Mouse (Mus musculus): ENCODE results near the gene Scml2. TPM values are rescaled to one million over a fixed set of nuclear protein-coding genes. Genes with fewer than 3 reads are reported as not detected.

Gene Scml2
- polyA plus RNA-seq (2012; rRNA removed) = 0.33 and 0.74 TPM in 2 replicates

DNA sequence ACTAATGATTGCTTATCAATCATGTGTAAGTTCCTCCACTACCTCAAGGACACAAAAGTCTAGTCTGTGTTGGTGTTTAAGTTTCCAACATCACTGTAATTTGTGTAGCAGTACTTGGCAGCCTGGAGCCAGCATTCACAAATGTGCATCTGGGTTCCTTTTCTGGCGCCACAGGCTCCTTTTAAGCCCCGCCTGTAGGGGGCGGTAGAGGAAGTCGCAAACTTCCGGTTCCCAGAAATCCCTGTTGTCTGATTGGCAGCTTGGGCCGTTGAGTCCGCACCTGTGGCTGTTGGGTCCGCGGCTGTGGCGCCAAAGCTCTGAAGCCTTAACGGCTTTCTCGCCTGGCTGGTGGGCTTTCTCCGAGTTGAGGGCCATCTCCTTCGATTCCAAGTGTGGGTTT is at the start of gene Scml2:
Scml2 (plus strand) TSS at position 301 of the 400 bp plus-strand sequence.

DNA sequence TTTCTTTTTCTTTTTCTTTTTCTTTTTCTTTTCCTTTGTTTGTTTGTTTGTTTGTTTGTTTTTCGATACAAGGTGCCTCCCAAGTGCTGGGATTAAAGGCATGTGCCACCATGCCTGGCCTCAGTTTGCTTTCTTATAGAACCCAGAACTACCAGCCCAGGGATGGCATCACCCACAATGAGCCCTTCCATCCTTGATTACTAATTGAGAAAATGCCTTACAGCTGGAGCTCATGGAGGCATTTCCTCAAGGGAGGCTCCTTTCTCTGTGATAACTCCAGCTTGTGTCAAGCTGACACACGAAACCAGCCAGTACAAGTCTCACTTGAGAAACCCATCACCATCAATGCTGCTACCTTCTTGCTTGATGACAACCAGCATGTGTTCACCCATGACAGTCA is 170.2 kb downstream of the Scml2 start, which contains the start of gene Gm15262:
Gm15262 (plus strand) TSS at position 301 of the 400 bp plus-strand sequence.

Other genes starting within 250 kb of the Scml2 start
- gene Gja6, start 210.1 kb upstream of the Scml2 start, polyA plus RNA-seq (2012; rRNA removed) = 0.09 TPM in 1 of 2 replicates, not detected in the other
- 0.75 and 1.1 TPM in 2 replicates for gene Cdkl5, start 122.5 kb upstream of the Scml2 start, polyA plus RNA-seq (2012; rRNA removed)
- gene Gm15262, start 170.3 kb downstream of the Scml2 start, polyA plus RNA-seq (2012; rRNA removed) = not detected in 2 replicates